Mouse (Mus musculus) MEL (cell line): ENCODE data around the gene Gm26741. TPM values are rescaled to one million over a fixed set of nuclear protein-coding genes. Genes with fewer than 3 reads are reported as not detected.

ENCODE experiments used
- DNase-seq: peaks from one replicate; pipeline ENCODE4 v3.0.0; 2011; ENCODE audit warnings: low read depth, low spot score
- H3K27ac ChIP-seq: 2 replicates; pipeline ENCODE4 v1.5.1; 2012; ENCODE audit warnings: low read depth, mild to moderate bottlenecking, control low read depth, low read length, moderate library complexity; ENCODE audit not compliant: control insufficient read depth
- H3K27me3 ChIP-seq, 2 experiments: fragments of 150-350 bp in 1 of 2; sonication (generic) in 1 of 2; 2 replicates each; pipeline ENCODE4 v1.6.1; 2012; ENCODE audit warnings: low read length in 2 of 2, mild to moderate bottlenecking in 2 of 2, improper control_type of control experiment in 1 of 2, moderate library complexity in 1 of 2; ENCODE audit not compliant: insufficient read depth in 2 of 2, control insufficient read depth in 1 of 2
- H3K36me3 ChIP-seq, 2 experiments: 2 replicates each; pipeline ENCODE4 v1.6.1; 2012 to 2014; ENCODE audit warnings: low read length in 2 of 2, improper control_type of control experiment in 1 of 2, inconsistent platforms in 1 of 2, mild to moderate bottlenecking in 1 of 2; ENCODE audit not compliant: insufficient read depth in 2 of 2, control insufficient read depth in 1 of 2
- H3K4me1 ChIP-seq, 2 experiments: fragments of 150-350 bp in 1 of 2; sonication (generic) in 1 of 2; 2 replicates each; pipeline ENCODE4 v1.6.1; 2012; ENCODE audit warnings: low read length in 2 of 2, improper control_type of control experiment in 1 of 2, mild to moderate bottlenecking in 1 of 2; ENCODE audit not compliant: insufficient read depth in 2 of 2, control insufficient read depth in 1 of 2
- H3K4me3 ChIP-seq, 2 experiments: fragments of 150-350 bp in 1 of 2; sonication (generic) in 1 of 2; 2 replicates each; pipeline ENCODE4 v1.5.1; 2012; ENCODE audit warnings: low read depth in 2 of 2, low read length in 2 of 2, mild to moderate bottlenecking in 2 of 2, moderate library complexity in 2 of 2, control low read depth in 1 of 2, improper control_type of control experiment in 1 of 2; ENCODE audit not compliant: control insufficient read depth in 1 of 2, insufficient read depth in 1 of 2
- H3K79me2 ChIP-seq: 2 replicates; pipeline ENCODE4 v1.6.1; 2012; ENCODE audit warnings: mild to moderate bottlenecking, low read length, moderate library complexity; ENCODE audit not compliant: control insufficient read depth, poor library complexity, insufficient read depth
- H3K9ac ChIP-seq: 2 replicates; pipeline ENCODE4 v1.6.1; 2012; ENCODE audit warnings: low read depth, mild to moderate bottlenecking, control low read depth, low read length, moderate library complexity; ENCODE audit not compliant: control insufficient read depth, poor library complexity, severe bottlenecking
- H3K9me3 ChIP-seq: fragments of 150-350 bp; sonication (generic); replicated peaks from 2 replicates; pipeline ENCODE4 v1.6.1; 2012; ENCODE audit warnings: mild to moderate bottlenecking, low read length, improper control_type of control experiment, moderate library complexity; ENCODE audit not compliant: insufficient read depth
- CHD1 ChIP-seq: IDR thresholded peaks from 2 replicates; pipeline ENCODE4 v1.6.1; 2012; ENCODE audit warnings: low read depth, mild to moderate bottlenecking, inconsistent platforms, low read length, improper control_type of control experiment
- CHD2 ChIP-seq: IDR thresholded peaks from 2 replicates; pipeline ENCODE4 v1.6.1; 2011; ENCODE audit warnings: low read length, improper control_type of control experiment
- CTCF ChIP-seq, 3 experiments: IDR thresholded peaks in 2 of 3; conservative IDR thresholded peaks in 1 of 3; 2 replicates each; pipeline ENCODE4 v1.5.1; 2011 to 2012; ENCODE audit warnings: low read length in 3 of 3, low read depth in 2 of 3, mild to moderate bottlenecking in 2 of 3, improper control_type of control experiment in 1 of 3, inconsistent platforms in 1 of 3, mixed read lengths in 1 of 3, moderate library complexity in 1 of 3; ENCODE audit not compliant: control insufficient read depth in 1 of 3, insufficient read depth in 1 of 3, poor library complexity in 1 of 3, severe bottlenecking in 1 of 3
- ELF1 ChIP-seq: IDR thresholded peaks from 2 replicates; pipeline ENCODE4 v1.6.1; 2014; ENCODE audit warnings: low read depth, mild to moderate bottlenecking, inconsistent platforms, low read length, improper control_type of control experiment, moderate library complexity
- EP300 ChIP-seq, 2 experiments: IDR thresholded peaks; 2 replicates each; pipeline ENCODE4 v1.6.1; 2011; ENCODE audit warnings: improper control_type of control experiment in 2 of 2, low read length in 2 of 2, low read depth in 1 of 2, mild to moderate bottlenecking in 1 of 2
- GATA1 ChIP-seq: IDR thresholded peaks from 2 replicates; pipeline ENCODE4 v1.6.1; 2011; ENCODE audit warnings: low read depth, low read length, improper control_type of control experiment
- KAT2A ChIP-seq: conservative IDR thresholded peaks from 2 replicates; pipeline ENCODE4 v1.6.1; 2012; ENCODE audit warnings: low read depth, low read length, improper control_type of control experiment, inconsistent platforms
- MAFK ChIP-seq: IDR thresholded peaks from 2 replicates; pipeline ENCODE4 v1.6.1; 2011; ENCODE audit warnings: low read depth, mild to moderate bottlenecking, low read length, improper control_type of control experiment, borderline replicate concordance
- MEF2A ChIP-seq: IDR thresholded peaks from 2 replicates; pipeline ENCODE4 v1.6.1; 2014; ENCODE audit warnings: low read depth, mild to moderate bottlenecking, inconsistent platforms, low read length, improper control_type of control experiment; ENCODE audit not compliant: poor library complexity, insufficient replicate concordance, severe bottlenecking; ENCODE audit errors: extremely low read depth
- MYC ChIP-seq: IDR thresholded peaks from 2 replicates; pipeline ENCODE4 v1.6.1; 2011; ENCODE audit warnings: low read depth, mild to moderate bottlenecking, low read length, improper control_type of control experiment, moderate library complexity
- POLR2AphosphoS2 ChIP-seq: IDR thresholded peaks from 2 replicates; pipeline ENCODE4 v1.6.1; 2011; ENCODE audit warnings: low read length, improper control_type of control experiment
- RCOR1 ChIP-seq: IDR thresholded peaks from 2 replicates; pipeline ENCODE4 v1.6.1; 2012; ENCODE audit warnings: low read depth, mild to moderate bottlenecking, inconsistent platforms, low read length, improper control_type of control experiment
- SMC3 ChIP-seq: IDR thresholded peaks from 2 replicates; pipeline ENCODE4 v1.6.1; 2011; ENCODE audit warnings: low read depth, low read length, improper control_type of control experiment
- TAL1 ChIP-seq: IDR thresholded peaks from 2 replicates; pipeline ENCODE4 v1.6.1; 2012; ENCODE audit warnings: mild to moderate bottlenecking, inconsistent platforms, low read length, moderate library complexity, mixed read lengths
- USF2 ChIP-seq, 2 experiments: IDR thresholded peaks; 2 replicates each; pipeline ENCODE4 v1.6.1; 2011 to 2012; ENCODE audit warnings: improper control_type of control experiment in 2 of 2, low read length in 2 of 2, borderline replicate concordance in 1 of 2, inconsistent platforms in 1 of 2, low read depth in 1 of 2, mild to moderate bottlenecking in 1 of 2; ENCODE audit not compliant: insufficient read depth in 1 of 2
- polyA plus RNA-seq, 2 experiments: library from polyadenylated mRNA; stranded (reverse) in 1 of 2; unstranded in 1 of 2; fragments of >175 nt in 1 of 2; fragments of >200 nt in 1 of 2; gene quantifications; 2 replicates each; pipeline versions ENCODE4 v1.2.1 to v1.2.4; 2012; ENCODE audit warnings: low replicate concordance in 2 of 2, low read depth in 1 of 2; ENCODE audit not compliant: insufficient read length in 2 of 2, insufficient read depth in 1 of 2, missing spikeins in 1 of 2
- total RNA-seq: library from RNA; depleted of rRNA; stranded (reverse); fragments of 300-350 nt; gene quantifications from 2 replicates; pipeline ENCODE4 v1.2.3, GENCODE M21; 2012

Gene Gm26741
- total and polyA plus RNA-seq, 3 experiments: not detected

DNA sequence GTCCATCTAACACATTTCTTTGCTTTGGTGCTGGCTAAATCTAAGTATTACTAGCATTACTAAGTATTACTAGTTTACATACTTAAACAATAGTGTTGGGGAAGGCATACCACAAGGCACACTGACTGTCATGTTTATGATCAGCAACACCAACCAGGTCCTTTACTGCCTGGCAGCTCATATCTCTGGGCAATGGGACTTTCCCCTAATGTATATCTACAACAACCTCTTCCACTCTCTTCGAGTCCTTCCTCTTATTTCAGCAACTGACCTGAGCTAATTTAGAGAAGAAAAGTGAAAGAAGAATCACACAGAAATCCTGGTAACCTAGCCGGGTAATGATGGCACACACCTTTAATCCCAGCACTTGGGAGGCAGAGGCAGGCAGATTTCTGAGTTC lies 17.9 kb downstream of the Gm26741 start:
- Histone ChIP-seq H3K9me3 (no peaks in the 10 kb centered on the region), H3K4me3 (no peak overlapping the region)
- TF ChIP-seq EP300 (IDR thresholded peaks at IDR 0.05; ENCODE audit: low read depth in 1 of 2, low read length in 2 of 2) (peak in 1 of 2 experiments; percentile 20; a peak in 1 of 4 replicates), CHD2 (no peak), GATA1 (peak; percentile 6; the same call in 1 of the 2 replicates)
- TF ChIP-seq, all 39 proteins: peak for 2
- peak; percentile 64 for DNase-seq
- no peaks in the 10 kb centered on the region for H3K27me3 ChIP-seq
- H3K36me3 ChIP-seq: peaks cover 3 to 28% of the 10 kb centered on the region in 2 experiments; a peak in 3 of 4 replicates
- H3K79me2 ChIP-seq: peaks cover 11% of the 10 kb centered on the region
- no peak overlapping the region for H3K27ac ChIP-seq
- H3K4me1 ChIP-seq: peaks cover 9 to 18% of the 10 kb centered on the region in 2 experiments
- H3K9ac ChIP-seq: no peak overlapping the region

DNA sequence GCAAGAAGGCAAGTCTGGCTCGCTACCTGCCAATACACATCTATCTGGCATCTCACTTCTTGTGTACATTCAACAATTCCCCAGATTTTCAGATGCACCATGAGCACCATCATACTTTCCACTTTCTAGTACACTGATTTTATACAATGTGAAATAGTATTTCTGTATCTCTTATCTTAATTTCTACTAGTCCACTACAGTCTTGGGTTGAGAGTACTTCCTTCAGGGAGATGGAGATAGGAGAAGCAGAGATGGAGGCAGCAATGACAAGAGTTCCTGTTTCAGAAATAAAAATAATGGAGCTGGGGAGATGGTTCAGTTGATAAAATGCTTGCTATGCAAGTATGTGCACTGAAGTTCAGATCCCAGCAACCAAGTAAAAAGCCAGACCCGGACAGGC lies 19.2 kb downstream of the Gm26741 start:
- no peaks in the 10 kb centered on the region for H3K27me3 ChIP-seq
- no peak overlapping the region for H3K27ac ChIP-seq
- no peaks in the 10 kb centered on the region for H3K9me3 ChIP-seq
- TF ChIP-seq MAFK (no peak), KAT2A (no peak), MEF2A (no peak), POLR2AphosphoS2 (no peak), RCOR1 (0 out of 2 replicates have a peak, but pooled peaks have one; percentile 66), MYC (no peak), CHD2 (no peak), CTCF (IDR thresholded peaks at IDR 0.05 in 2 of 3, conservative IDR thresholded peaks at IDR 0.05 in 1 of 3; ENCODE audit: control insufficient read depth in 1 of 3, insufficient read depth in 1 of 3, low read depth in 2 of 3, low read length in 3 of 3, poor library complexity in 1 of 3, severe bottlenecking in 1 of 3) (no peak), GATA1 (peak; percentile 69; the same call in 1 of the 2 replicates), USF2 (IDR thresholded peaks at IDR 0.05; ENCODE audit: borderline replicate concordance in 1 of 2, insufficient read depth in 1 of 2, low read depth in 1 of 2, low read length in 2 of 2) (no peak), CHD1 (no peak), TAL1 (no peak), SMC3 (no peak), ELF1 (no peak)
- H3K36me3 ChIP-seq: peaks cover 3 to 26% of the 10 kb centered on the region in 2 experiments; a peak in 3 of 4 replicates
- DNase-seq: peak; percentile 43
- no peak overlapping the region for H3K9ac ChIP-seq
- peaks cover 5 to 16% of the 10 kb centered on the region in 2 experiments for H3K4me1 ChIP-seq
- no peak overlapping the region for H3K4me3 ChIP-seq
- H3K79me2 ChIP-seq: peaks cover 16% of the 10 kb centered on the region
